Mouse (Mus musculus): ENCODE results near the gene Ddah2.

The Ddah2 gene

GRCm38 (mm10) chr17:35048932-35049440 lies 9.8 kb upstream of the Ddah2 start:
- CTCF ChIA-PET, result interaction anchor here (0.6 to 1.0 kb wide), 2 partner anchors 47 to 701 kb away, joined by 3 to 5 read pairs; no protein-coding TSS in a partner anchor

DNA sequence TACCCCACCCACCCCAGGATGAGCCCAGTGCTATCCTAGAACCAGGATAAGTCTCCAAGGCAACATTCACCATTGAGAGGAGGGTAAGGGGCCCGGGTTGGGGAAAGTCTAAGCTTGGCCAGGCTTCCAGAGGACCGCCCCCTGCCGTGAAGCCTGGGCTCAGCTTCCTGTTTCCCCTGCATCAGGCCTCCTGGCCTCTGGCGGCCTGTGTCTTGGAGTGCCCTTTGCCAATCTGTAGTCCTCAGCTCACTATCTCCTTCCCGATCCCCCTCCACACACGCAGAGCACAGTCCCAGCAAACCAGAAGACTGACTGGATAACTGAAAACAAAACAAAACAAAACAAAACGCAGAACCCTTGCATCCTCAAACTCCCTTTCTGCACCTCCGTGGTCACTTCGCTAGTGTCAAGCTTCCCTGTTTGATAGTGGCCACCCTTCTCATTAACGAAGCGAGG lies 9.2 kb upstream of the Ddah2 start, which contains the start of gene Clic1:
TSS of gene Clic1 (plus strand) at position 406 of the 456 bp plus-strand sequence.
- CTCF ChIA-PET, result interaction anchor here (0.6 kb wide), 2 partner anchors 41 to 702 kb away, joined by 3 to 5 read pairs; no protein-coding TSS in a partner anchor

GRCm38 (mm10) chr17:35050126-35050750 lies 8.6 kb upstream of the Ddah2 start:
- CTCF ChIA-PET, result interaction anchor here (0.6 kb wide), 2 partner anchors 13 to 40 kb away, joined by 3 to 4 read pairs; no protein-coding TSS in a partner anchor

GRCm38 (mm10) chr17:35051156-35052086 lies 7.4 kb upstream of the Ddah2 start:
- CTCF ChIA-PET, result interaction anchor here (0.5 to 0.6 kb wide), 2 partner anchors 14 to 186 kb away, joined by 3 to 4 read pairs; no protein-coding TSS in a partner anchor

- CTCF ChIA-PET, result interaction anchor here (0.5 kb wide), 1 partner anchor 185 kb away, joined by 3 read pairs; no protein-coding TSS in a partner anchor
Measured at GRCm38 (mm10) chr17:35052271-35052798, 6.5 kb upstream of the Ddah2 start.

DNA sequence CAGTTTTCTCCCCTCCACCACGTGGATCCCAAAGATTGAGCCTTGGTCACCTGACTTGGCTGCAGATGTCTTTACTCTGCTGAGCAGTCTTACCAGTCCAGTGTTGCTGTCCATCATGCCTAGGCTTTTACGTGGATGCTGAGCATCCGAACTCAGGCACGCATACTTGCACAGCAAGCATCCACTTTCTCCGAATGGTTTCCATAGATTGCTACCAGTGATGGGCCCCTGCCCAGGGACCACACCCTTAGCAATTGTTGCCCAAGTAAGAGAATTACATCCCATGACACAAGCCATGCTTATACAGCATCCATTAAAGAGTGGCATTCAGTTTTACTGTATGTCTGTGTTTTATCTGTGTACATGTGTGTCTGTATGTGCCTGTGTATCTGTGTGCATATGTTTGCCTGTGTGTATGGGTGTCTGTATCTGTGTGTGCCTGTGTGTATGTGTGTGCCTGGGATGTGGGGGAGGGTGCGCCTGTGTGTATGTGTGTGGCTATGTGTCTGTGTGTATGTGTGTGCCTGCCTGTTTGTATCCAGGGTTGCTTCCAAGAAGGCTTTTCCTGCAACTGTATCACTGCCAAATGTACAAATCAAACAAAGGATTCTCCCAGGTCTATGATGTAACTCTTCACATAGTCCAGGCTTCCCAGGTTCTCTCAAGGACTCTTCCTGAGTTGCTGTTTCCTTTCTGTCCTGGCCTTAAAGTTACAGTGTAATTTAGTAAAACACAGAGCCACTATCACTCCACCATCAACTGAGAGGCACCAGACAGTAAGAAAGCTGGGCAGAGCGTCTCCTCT lies 2.9 kb upstream of the Ddah2 start:
- CTCF ChIA-PET, result no interaction called here

- CTCF ChIA-PET, result interaction anchor here (0.7 kb wide), 2 partner anchors 36 to 38 kb away, joined by 5 to 8 read pairs; no protein-coding TSS in a partner anchor
Measured at GRCm38 (mm10) chr17:35057090-35057489, 1.7 kb upstream of the Ddah2 start.

DNA sequence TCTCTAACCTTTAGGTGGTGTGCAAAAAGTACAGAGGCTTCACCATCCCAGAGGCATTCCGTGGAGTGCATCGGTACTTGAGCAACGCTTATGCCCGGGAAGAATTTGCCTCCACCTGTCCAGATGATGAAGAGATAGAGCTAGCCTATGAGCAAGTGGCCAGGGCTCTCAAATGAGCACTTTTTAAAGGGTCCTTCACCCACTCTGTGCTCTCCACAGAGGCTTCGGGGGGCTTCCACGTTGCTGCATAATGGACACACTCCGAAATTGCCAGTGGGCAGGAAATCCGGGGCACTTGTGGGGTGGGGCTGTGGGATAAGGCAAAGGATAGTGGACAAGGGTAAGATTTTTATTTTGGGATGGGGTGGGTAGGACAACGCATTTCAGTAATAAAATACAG lies 519 bp upstream of the Ddah2 start:
- CTCF ChIA-PET, result interaction anchor here (1.2 to 2.8 kb wide), 2 partner anchors 11 to 37 kb away, joined by 5 to 16 read pairs; no protein-coding TSS in a partner anchor

DNA sequence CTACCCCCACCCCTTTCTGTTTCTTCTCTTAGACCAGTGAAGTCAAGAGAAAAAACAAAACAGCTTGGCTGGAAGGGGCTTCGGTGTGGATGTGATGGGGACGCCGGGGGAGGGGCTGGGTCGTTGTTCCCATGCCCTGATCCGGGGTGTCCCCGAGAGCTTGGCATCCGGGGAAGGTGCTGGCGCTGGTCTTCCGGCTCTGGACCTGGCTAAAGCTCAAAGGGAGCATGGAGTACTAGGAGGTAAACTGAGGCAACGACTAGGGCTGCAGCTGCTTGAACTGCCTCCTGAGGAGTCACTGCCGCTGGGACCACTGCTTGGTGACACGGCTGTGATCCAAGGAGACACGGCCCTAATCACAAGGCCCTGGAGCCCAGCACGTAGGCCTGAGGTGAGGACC lies 1.2 kb downstream of the Ddah2 start:
- CTCF ChIA-PET, result interaction anchor here (0.6 to 2.8 kb wide), 6 partner anchors 23 to 117 kb away, joined by 3 to 16 read pairs (median 5); no protein-coding TSS in a partner anchor

GRCm38 (mm10) chr17:35060737-35061297 lies 2.0 kb downstream of the Ddah2 start:
- CTCF ChIA-PET, result interaction anchor here (0.6 kb wide), 1 partner anchor 34 kb away, joined by 4 read pairs; no protein-coding TSS in a partner anchor

DNA sequence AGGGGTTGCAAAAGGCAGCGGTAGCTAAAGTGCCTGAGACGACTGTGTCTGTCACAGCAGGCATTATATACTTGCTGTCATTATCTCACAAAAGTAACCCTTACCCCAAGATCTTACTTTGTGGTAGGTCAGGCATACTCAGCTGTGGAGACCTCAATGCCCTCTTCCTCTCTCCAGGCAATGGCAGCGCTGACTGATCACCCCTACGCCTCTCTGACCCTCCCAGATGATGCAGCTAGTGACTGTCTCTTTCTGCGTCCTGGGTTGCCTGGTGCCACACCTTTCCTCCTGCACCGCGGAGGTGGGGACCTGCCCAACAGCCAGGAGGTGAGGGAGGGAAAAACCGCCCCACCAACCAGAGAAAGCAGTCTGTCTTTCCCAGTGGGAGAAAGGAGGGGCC lies 2.5 kb downstream of the Ddah2 start:
- CTCF ChIA-PET, result interaction anchor here (0.6 kb wide), 1 partner anchor 34 kb away, joined by 4 read pairs; no protein-coding TSS in a partner anchor

- CTCF ChIA-PET, result no interaction called here
Measured at GRCm38 (mm10) chr17:35063466-35063865, 4.6 kb downstream of the Ddah2 start.

GRCm38 (mm10) chr17:35064378-35064877 lies 5.6 kb downstream of the Ddah2 start:
- CTCF ChIA-PET, result no interaction called here

- CTCF ChIA-PET, result no interaction called here
Measured at GRCm38 (mm10) chr17:35064951-35065947, 6.4 kb downstream of the Ddah2 start, which contains the start of gene Ly6g6c. Ly6g6c (plus strand) TSS chr17:35065388.

GRCm38 (mm10) chr17:35066084-35066483 lies 7.2 kb downstream of the Ddah2 start, which contains the start of gene Mpig6b:
Mpig6b (minus strand) TSS chr17:35066184.
- CTCF ChIA-PET, result no interaction called here

DNA sequence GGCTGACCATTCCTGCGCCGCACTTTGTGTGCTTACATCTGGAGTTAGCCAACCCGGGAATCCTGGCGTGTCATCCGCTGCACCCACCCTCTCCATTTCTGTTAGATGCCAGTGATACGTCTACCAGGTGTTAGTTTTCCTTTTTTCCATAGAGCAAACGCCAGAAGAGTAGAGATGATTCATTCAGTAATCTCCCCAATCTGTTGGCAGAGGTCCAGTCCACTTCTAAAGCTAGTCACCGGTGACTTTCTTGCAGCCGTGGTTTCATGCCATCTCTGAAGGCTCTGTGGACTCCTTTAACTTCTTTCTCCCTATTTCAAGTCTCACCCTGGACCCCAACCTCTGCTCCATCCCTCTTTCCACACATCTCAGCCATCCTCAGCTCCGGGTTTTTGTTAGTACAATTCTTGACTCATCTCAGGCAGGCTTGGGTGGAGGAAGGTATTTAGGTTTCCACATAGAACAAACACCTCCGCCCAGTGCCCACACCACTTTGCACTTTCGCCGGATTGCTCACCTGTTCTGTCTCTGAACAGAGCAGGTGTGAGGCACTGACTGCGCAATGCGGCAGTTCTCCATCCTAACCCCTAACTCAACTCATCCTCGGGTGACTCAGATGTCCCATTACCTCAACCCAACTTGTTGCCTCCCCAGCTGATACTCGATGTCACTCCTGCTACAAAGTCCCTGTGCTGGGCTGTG lies 9.5 kb downstream of the Ddah2 start:
- CTCF ChIA-PET, result no interaction called here

- CTCF ChIA-PET, result interaction anchor here (0.7 kb wide), 1 partner anchor 889 kb away, joined by 4 read pairs; no protein-coding TSS in a partner anchor
Measured at GRCm38 (mm10) chr17:35070556-35071229, 11.9 kb downstream of the Ddah2 start.

All from spleen, embryonic (tissue).